Mouse (Mus musculus) C2C12 (cell line): ENCODE measurements around the gene Cdh18. TPM values are rescaled to one million over a fixed set of nuclear protein-coding genes. Genes with fewer than 3 reads are reported as not detected.
"Not testable (repeated sequence)": the region's sequence is repeated elsewhere in the genome, so short reads cannot be mapped to it uniquely, and the experiment has no call there.

Experiments used
- H3K27me3 ChIP-seq: one replicate; pipeline ENCODE4 v1.6.1; 2011; ENCODE audit not compliant: control insufficient read depth, insufficient read depth, insufficient read length
- H3K36me3 ChIP-seq: one replicate; pipeline ENCODE4 v1.6.1; 2011; ENCODE audit not compliant: control insufficient read depth, insufficient read depth
- H3K4me3 ChIP-seq: one replicate; pipeline ENCODE4 v1.5.1; 2011; ENCODE audit warnings: mild to moderate bottlenecking, control low read depth; ENCODE audit not compliant: poor library complexity, insufficient read depth, severe bottlenecking
- H3K79me2 ChIP-seq: one replicate; pipeline ENCODE4 v1.6.1; 2011; ENCODE audit not compliant: control insufficient read depth, insufficient read depth
- H3K79me3 ChIP-seq: one replicate; pipeline ENCODE4 v1.6.1; 2011; ENCODE audit warnings: low read depth, control low read depth
- H3ac ChIP-seq: one replicate; pipeline ENCODE3; 2011; ENCODE audit warnings: low read depth; ENCODE audit not compliant: control insufficient read depth, insufficient read length
- CEBPB ChIP-seq: IDR thresholded peaks from one replicate; pipeline ENCODE4 v1.6.1; 2011; ENCODE audit warnings: low read depth, mild to moderate bottlenecking, control low read depth, moderate library complexity
- CTCF ChIP-seq: IDR thresholded peaks from one replicate; pipeline ENCODE4 v1.5.1; 2011; ENCODE audit not compliant: control insufficient read depth, insufficient read depth, insufficient read length
- FOSL1 ChIP-seq: IDR thresholded peaks from one replicate; pipeline ENCODE4 v1.8.0; 2011; ENCODE audit warnings: mild to moderate bottlenecking, low read length; ENCODE audit not compliant: poor library complexity, insufficient read depth, severe bottlenecking
- MAX ChIP-seq: IDR thresholded peaks from one replicate; pipeline ENCODE4 v1.6.1; 2011; ENCODE audit warnings: mild to moderate bottlenecking, control low read depth
- MYOD1 ChIP-seq: IDR thresholded peaks from one replicate; pipeline ENCODE4 v1.6.1; 2011; ENCODE audit warnings: low read depth; ENCODE audit not compliant: control insufficient read depth, insufficient read length
- MYOG ChIP-seq: IDR thresholded peaks from one replicate; pipeline ENCODE4 v1.6.1; 2011; ENCODE audit not compliant: control insufficient read depth, insufficient read length; ENCODE audit errors: extremely low read depth
- USF1 ChIP-seq: IDR thresholded peaks from one replicate; pipeline ENCODE4 v1.6.1; 2011; ENCODE audit warnings: low read depth, mild to moderate bottlenecking, control low read depth, moderate library complexity
- polyA plus RNA-seq: library from polyadenylated mRNA; unstranded; fragments of >200 nt; fragmentation: generic; extraction: Trizol; gene quantifications from one replicate; pipeline ENCODE4 v1.2.1, GENCODE M21; 2012; ENCODE audit warnings: missing spikeins

Gene Cdh18
- polyA plus RNA-seq, 1 experiment: 2.9 TPM

- H3K36me3 ChIP-seq: no peaks in the 10 kb centered on the region
- no peaks in the 10 kb centered on the region for H3K27me3 ChIP-seq
- no peaks in the 10 kb centered on the region for H3K79me3 ChIP-seq
- peak overlapping the region; percentile 78 for H3ac ChIP-seq
- peak overlapping the region; percentile 37 for H3K4me3 ChIP-seq
- H3K79me2 ChIP-seq: no peaks in the 10 kb centered on the region
- TF ChIP-seq MYOG (no peak), MYOD1 (no peak), USF1 (no peak), CTCF (no peak), FOSL1 (no peak), MAX (no peak), CEBPB (no peak)
Observed at GRCm38 (mm10) chr15:23035551-23036207, 486.9 kb downstream of the Cdh18 start.

DNA sequence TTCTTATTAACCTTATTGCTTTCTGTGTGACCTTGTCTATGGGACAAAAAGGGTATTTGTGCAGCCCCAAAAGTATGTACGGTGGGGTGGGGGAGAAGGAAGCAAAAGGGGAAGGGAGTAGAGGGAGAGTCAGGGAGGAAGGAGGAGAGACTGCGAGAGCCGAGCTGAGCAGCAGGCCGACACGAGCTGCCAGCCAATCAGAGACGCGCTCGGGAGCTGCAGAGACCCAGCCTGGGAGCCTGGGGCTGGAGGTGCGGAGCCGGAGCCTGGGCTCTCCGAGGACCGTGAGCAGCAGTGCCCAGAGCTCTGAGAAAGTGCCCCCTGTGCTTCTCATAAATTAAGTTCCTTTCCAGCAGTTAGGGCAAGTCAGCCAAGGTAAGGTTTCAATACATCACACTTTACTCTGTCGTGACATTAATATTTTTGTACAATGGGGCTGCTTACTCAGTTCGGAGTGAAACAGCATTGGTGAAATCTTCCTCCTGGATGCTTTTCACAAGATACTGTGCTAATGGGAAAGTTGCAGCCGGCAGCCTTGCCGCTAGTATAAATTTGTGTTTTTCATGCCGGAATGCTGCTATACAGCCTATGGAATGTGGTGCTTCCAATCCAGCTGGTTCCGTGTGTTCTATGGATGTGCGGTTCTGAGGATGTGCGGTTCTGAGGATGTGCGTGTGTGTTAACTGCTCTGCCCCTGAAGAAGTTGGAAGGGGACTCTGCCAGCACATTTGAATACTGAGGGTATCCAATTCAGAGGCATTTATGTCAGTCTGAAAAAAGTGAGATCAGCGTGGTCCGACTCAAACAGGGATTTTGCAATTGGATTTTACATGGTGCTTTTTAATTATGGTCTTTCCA is 487.6 kb downstream of the Cdh18 start:
- H3K4me3 ChIP-seq: peak overlapping the region; percentile 37
- H3ac ChIP-seq: peak overlapping the region; percentile 78
- H3K79me3 ChIP-seq: no peaks in the 10 kb centered on the region
- H3K36me3 ChIP-seq: no peaks in the 10 kb centered on the region
- H3K79me2 ChIP-seq: no peaks in the 10 kb centered on the region
- TF ChIP-seq MYOG (no peak), MAX (peak; percentile 79), MYOD1 (no peak), CEBPB (no peak), FOSL1 (no peak)
- no peaks in the 10 kb centered on the region for H3K27me3 ChIP-seq

GRCm38 (mm10) chr15:23037561-23037960 is 488.7 kb downstream of the Cdh18 start:
- TF ChIP-seq MYOG: no peak
- TF ChIP-seq MYOD1: no peak
- TF ChIP-seq MAX: no peak
- TF ChIP-seq USF1: no peak
- no peak for TF ChIP-seq CTCF
- no peak for TF ChIP-seq CEBPB
- TF ChIP-seq FOSL1: no peak
- Histone ChIP-seq H3K79me3 (no peaks in the 10 kb centered on the region), H3ac (no peak overlapping the region), H3K27me3 (no peaks in the 10 kb centered on the region), H3K4me3 (no peak overlapping the region), H3K36me3 (no peaks in the 10 kb centered on the region), H3K79me2 (no peaks in the 10 kb centered on the region)

DNA sequence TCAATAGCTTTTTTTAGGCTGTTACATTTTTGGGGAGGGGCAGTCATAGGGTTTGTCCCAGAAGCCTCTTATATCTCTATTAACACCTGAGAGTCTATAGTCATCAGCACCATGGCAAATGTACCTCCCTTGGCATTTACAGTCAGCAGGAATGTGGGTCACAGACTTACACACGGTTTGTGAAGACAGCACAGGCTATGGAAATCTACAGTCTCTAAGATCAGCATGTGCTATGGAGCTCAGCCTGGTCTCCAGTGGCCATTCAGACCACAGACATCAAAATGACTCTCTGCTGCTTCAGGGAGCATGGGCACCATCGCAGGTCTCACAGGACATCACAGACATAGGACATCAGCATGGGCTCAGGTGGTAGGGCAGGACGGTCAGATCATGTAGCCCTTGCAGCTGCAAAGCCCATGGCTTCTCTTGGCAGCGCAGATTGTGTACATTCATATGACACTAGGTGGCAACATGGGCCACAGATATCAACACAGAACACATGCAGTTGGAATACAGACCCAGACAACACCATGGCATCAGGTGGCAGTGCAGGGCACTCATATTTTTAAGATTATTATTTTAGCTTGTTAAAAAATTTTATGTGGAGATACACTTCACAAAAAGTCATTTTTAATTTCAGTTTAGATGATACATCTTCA is 497.4 kb downstream of the Cdh18 start:
- Histone ChIP-seq H3K79me2 (no peaks in the 10 kb centered on the region), H3K4me3 (no peak overlapping the region), H3K27me3 (no peaks in the 10 kb centered on the region), H3K79me3 (no peaks in the 10 kb centered on the region), H3K36me3 (no peaks in the 10 kb centered on the region), H3ac (no peak overlapping the region)
- TF ChIP-seq MYOD1: no peak
- TF ChIP-seq MAX: no peak
- no peak for TF ChIP-seq USF1
- TF ChIP-seq CTCF: no peak
- TF ChIP-seq MYOG: no peak
- TF ChIP-seq FOSL1: no peak
- no peak for TF ChIP-seq CEBPB

- no peaks in the 10 kb centered on the region for H3K36me3 ChIP-seq
- no peak for TF ChIP-seq MAX
- TF ChIP-seq CTCF: no peak
- no peak overlapping the region for H3K4me3 ChIP-seq
- no peaks in the 10 kb centered on the region for H3K27me3 ChIP-seq
- no peaks in the 10 kb centered on the region for H3K79me3 ChIP-seq
- H3K79me2 ChIP-seq: no peaks in the 10 kb centered on the region
- H3ac ChIP-seq: no peak overlapping the region
Observed at GRCm38 (mm10) chr15:23052006-23052405, 503.2 kb downstream of the Cdh18 start.

GRCm38 (mm10) chr15:23085326-23085725 is 536.5 kb downstream of the Cdh18 start:
- H3ac ChIP-seq, H3K27me3 ChIP-seq, H3K4me3 ChIP-seq, H3K79me3 ChIP-seq, H3K79me2 ChIP-seq, H3K36me3 ChIP-seq: not testable (repeated sequence)
